In genomic region chr11:88266311-88266710, GRCm38 (mm10) we compare ENCODE assay signal across 23 mouse cellular contexts. TPM values are rescaled to one million over a fixed set of nuclear protein-coding genes. Genes with fewer than 3 reads are reported as not detected.
DNase-seq lines count a peak whose midpoint lies in the region; ATAC-seq lines count a peak whose summit lies in the region.
"Had no signal": no experiment of that assay in that cellular context is flagged by ENCODE, and none has a peak within 500 bp of the region (broad histone marks: within the 10 kb centered on the region; RNA-seq: fewer than 3 reads in every experiment).

No protein-coding gene starts in this region.

- peak overlapping the region; percentile 46; the same call in 1 of the 2 replicates for H3K27ac ChIP-seq in brown adipose tissue, adult 24 weeks (replicated peaks; ENCODE audit: low read depth, low read length)
- peak overlapping the region; percentile 64; the same call in 1 of the 2 replicates for H3K27ac ChIP-seq in midbrain, embryonic 13.5 days
- H3K27ac ChIP-seq: heart, embryonic 10.5 days had no signal

- H3K9ac ChIP-seq in midbrain, embryonic 13.5 days (replicated peaks), result no peak overlapping the region

- H3K4me1 ChIP-seq in brown adipose tissue, adult 24 weeks (ENCODE audit: control insufficient read depth, insufficient read depth, insufficient read length, low read length), result peaks cover 3% of the 10 kb centered on the region; the same call in 1 of the 2 replicates
- H3K4me1 ChIP-seq in midbrain, embryonic 13.5 days (replicated peaks), result peaks cover 36% of the 10 kb centered on the region

- H3K4me3 ChIP-seq in brown adipose tissue, adult 24 weeks (ENCODE audit: insufficient read depth, low read depth, low read length), result no peak overlapping the region
- no peak overlapping the region for H3K4me3 ChIP-seq in midbrain, embryonic 13.5 days (replicated peaks)
- H3K4me3 ChIP-seq: heart, embryonic 10.5 days; megakaryocyte, embryonic 14.5 days had no signal

- WGBS in midbrain, embryonic 13.5 days, result 56% methylated on average over 6 of the region's 6 CpGs

- H3K36me3 ChIP-seq in midbrain, embryonic 13.5 days, result no peaks in the 10 kb centered on the region
- H3K36me3 ChIP-seq: G1E; heart, embryonic 10.5 days had no signal

- 0 out of 2 replicates have a peak, but pooled peaks cover 6% of the 10 kb centered on the region for H3K27me3 ChIP-seq in midbrain, embryonic 13.5 days

- H3K4me2 ChIP-seq in midbrain, embryonic 13.5 days (replicated peaks), result no peak overlapping the region

- H3K9me3 ChIP-seq in midbrain, embryonic 13.5 days, result 0 out of 2 replicates have a peak, but pooled peaks cover 4% of the 10 kb centered on the region
- H3K9me3 ChIP-seq: G1E; heart, embryonic 10.5 days had no signal

- DNase-seq in lung, postnatal 10 days, result peak; percentile 58
- no peak for DNase-seq in lung, postnatal 4 days
- peak; percentile 69 for DNase-seq in NIH3T3 (ENCODE audit: low read depth)
- no peak for DNase-seq in natural killer cell, adult 2 months (ENCODE audit: low spot score in 2 of 2)
- DNase-seq in layer of hippocampus, adult 9-11 months, result no peak
- DNase-seq: adrenal gland, adult 8-10 months; cerebellum, adult 18-20 months; gastrocnemius, postnatal 36 days; heart, postnatal 10 days; kidney, adult 9 months; kidney, postnatal 4 days; liver; lung, adult 18-20 months; right cerebral cortex, postnatal 25 days; thymus, postnatal 36 days had no signal

- no peak for ATAC-seq in midbrain, embryonic 13.5 days
- ATAC-seq: CD4-positive, CD25-positive, alpha-beta regulatory T cell, adult 4 months; inflammation-experienced regulatory T-cells, adult 6 months had no signal

RNA-seq across cellular contexts. Expression of gene Ccdc182, which starts 27.5 kb away (rescaled TPM):
- not detected in 2 replicates for polyA plus RNA-seq in brown adipose tissue, adult 24 weeks (2012; ENCODE audit: insufficient read depth, insufficient read length, missing spikeins)
- 0.82 and 1.6 TPM in 2 replicates for polyA plus RNA-seq in midbrain, embryonic 13.5 days (2015; fragmentation: Nextera tagmentation; extraction: Ambion mirVana)
- polyA plus RNA-seq: CD4-positive, CD25-positive, alpha-beta regulatory T cell, adult 4 months; embryonic facial prominence, embryonic 14.5 days; G1E; inflammation-experienced regulatory T-cells, adult 6 months had no signal

Comparison
In these comparisons a context has a peak if more than half of its experiments do, and no peak if none do; other contexts are left out.
1. DNase-seq: peak in lung, postnatal 10 days (single experiment) and NIH3T3 (single experiment); none in lung, postnatal 4 days (0 of 2), natural killer cell, adult 2 months (0 of 2) and layer of hippocampus, adult 9-11 months (single experiment).